Mouse (Mus musculus) forebrain, embryonic 12.5 days (tissue): ENCODE data around the gene Fyn. TPM values are rescaled to one million over a fixed set of nuclear protein-coding genes. Genes with fewer than 3 reads are reported as not detected.

Source experiments
- ATAC-seq: fragments of 200-750 bp; cut with Nextera tagmentation; 2 replicates; pipeline ENCODE4 v1.8.0; 2017; ENCODE audit warnings: moderate TSS enrichment; ENCODE audit not compliant: low FRiP score
- H3K27ac ChIP-seq: fragments of 300-500 bp; sonication (generic); 2 replicates; pipeline ENCODE4 v1.5.1; 2016; ENCODE audit warnings: mild to moderate bottlenecking
- H3K27me3 ChIP-seq: fragments of 300-500 bp; sonication (generic); 2 replicates; pipeline ENCODE4 v1.6.1; 2016; ENCODE audit warnings: mild to moderate bottlenecking
- H3K36me3 ChIP-seq: fragments of 300-500 bp; sonication (generic); replicated peaks from 2 replicates; pipeline ENCODE4 v1.6.1; 2016; ENCODE audit warnings: mild to moderate bottlenecking
- H3K4me1 ChIP-seq: fragments of 300-500 bp; sonication (generic); 2 replicates; pipeline ENCODE4 v1.6.1; 2016
- H3K4me2 ChIP-seq: fragments of 300-500 bp; sonication (generic); 2 replicates; pipeline ENCODE4 v1.6.1; 2016; ENCODE audit warnings: mild to moderate bottlenecking, moderate library complexity
- H3K4me3 ChIP-seq: fragments of 300-500 bp; sonication (generic); replicated peaks from 2 replicates; pipeline ENCODE4 v1.5.1; 2016; ENCODE audit warnings: mild to moderate bottlenecking
- H3K9ac ChIP-seq: fragments of 300-500 bp; sonication (generic); 2 replicates; pipeline ENCODE4 v1.6.1; 2016; ENCODE audit warnings: mild to moderate bottlenecking
- H3K9me3 ChIP-seq: fragments of 300-500 bp; sonication (generic); 2 replicates; pipeline ENCODE4 v1.6.1; 2016
- WGBS: fragments of 180-500 bp; shearing (Covaris S2); methylation state at CpG from one replicate; pipeline ENCODE4 v1.1.7; 2016; 5-methylcytosine and 5-hydroxymethylcytosine counted together
- polyA plus RNA-seq: library from polyadenylated mRNA; unstranded; fragments of >200 nt; fragmentation: Nextera tagmentation; extraction: Ambion mirVana; gene quantifications from 2 replicates; pipeline ENCODE4 v1.2.1, GENCODE M21; 2016

Gene Fyn
- polyA plus RNA-seq, 1 experiment from 2014 or later, result 63.4 TPM

GRCm38 (mm10) chr10:39349781-39350364 lies 18.8 kb upstream of the Fyn start:
- Histone ChIP-seq H3K4me1 (no peaks in the 10 kb centered on the region), H3K27me3 (no peaks in the 10 kb centered on the region), H3K9ac (no peak overlapping the region), H3K27ac (no peak overlapping the region), H3K4me3 (no peak overlapping the region), H3K9me3 (no peaks in the 10 kb centered on the region), H3K4me2 (no peak overlapping the region), H3K36me3 (no peaks in the 10 kb centered on the region)
- ATAC-seq, result no peak
- WGBS, result 94% methylated on average over 14 of the region's 14 CpGs

DNA sequence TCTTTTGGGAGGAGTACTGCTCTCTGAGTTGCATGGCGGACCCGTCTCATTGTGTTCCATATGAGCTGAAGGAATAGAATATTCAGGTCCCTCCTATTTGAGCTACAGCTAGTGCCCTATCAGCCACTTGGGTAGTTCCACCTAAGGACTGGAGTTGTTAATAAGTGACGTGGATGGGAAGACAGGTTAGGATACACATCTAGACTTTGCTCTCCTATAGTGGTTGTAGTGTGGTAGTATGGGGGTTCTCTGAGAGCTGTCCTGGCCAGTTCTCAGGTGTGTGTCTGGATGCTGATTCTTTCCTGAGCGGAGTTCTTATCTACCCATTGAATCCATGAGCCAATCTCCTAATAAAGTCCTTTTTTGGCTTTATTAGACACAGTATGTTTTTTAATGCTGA lies 4.5 kb upstream of the Fyn start:
- no peak overlapping the region for H3K27ac ChIP-seq
- no peak overlapping the region for H3K4me3 ChIP-seq
- no peaks in the 10 kb centered on the region for H3K27me3 ChIP-seq
- no peaks in the 10 kb centered on the region for H3K9me3 ChIP-seq
- no peaks in the 10 kb centered on the region for H3K36me3 ChIP-seq
- H3K4me1 ChIP-seq, result peaks cover 5% of the 10 kb centered on the region
- no peak overlapping the region for H3K9ac ChIP-seq
- H3K4me2 ChIP-seq, result no peak overlapping the region
- ATAC-seq, result no peak
- 91% methylated on average over 4 of the region's 4 CpGs for WGBS

GRCm38 (mm10) chr10:39369502-39369931 lies 862 bp downstream of the Fyn start:
- Histone ChIP-seq H3K9me3 (no peaks in the 10 kb centered on the region), H3K27me3 (no peaks in the 10 kb centered on the region), H3K4me2 (peak overlapping the region; percentile 77), H3K36me3 (no peaks in the 10 kb centered on the region; the same call in 1 of the 2 replicates), H3K4me3 (peak overlapping the region; percentile 96), H3K27ac (peak overlapping the region; percentile 98), H3K4me1 (peaks cover 42% of the 10 kb centered on the region), H3K9ac (peak overlapping the region; percentile 99)
- under 1% methylated on average over 43 of the region's 44 CpGs for WGBS
- ATAC-seq, result peak; percentile 99

DNA sequence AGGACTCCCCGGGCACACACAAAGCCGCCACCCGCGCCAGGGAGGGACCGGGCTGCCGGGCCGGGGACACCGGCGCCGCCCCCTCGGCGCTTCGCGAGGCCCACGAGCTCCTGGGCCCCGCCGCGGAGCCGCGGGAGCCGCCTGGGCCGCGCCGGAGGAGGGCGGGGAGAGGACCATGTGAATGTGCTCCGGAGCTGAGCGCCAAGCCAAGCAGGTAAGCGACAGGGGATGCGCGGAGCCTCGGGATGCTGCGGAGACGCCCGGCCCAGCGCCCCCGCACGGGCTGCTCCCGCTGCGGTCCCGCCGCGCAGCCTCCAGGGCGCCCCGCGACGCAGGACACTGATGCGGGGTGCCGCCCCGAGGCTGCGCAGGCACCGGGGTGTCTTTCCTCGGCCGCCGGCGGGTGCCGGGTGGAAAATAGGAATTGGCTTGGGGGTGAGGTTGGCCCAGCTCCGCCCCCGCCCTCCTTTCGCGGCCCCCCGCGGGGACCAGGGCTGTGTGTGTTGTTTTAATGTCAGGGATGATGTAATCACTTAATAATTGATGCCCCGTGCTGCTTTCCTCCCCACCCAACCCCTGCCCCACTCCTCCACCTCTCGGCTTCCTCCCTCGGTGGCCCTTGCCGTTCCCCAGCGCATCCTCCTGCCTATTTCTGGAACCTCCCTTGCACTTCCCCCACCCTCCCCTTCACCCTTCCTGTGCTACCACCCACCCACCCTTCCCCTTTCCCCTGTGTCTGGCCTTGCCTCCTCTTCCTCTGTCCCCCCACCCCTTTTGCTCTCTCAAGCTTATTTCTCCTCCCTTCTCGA lies 1.5 kb downstream of the Fyn start:
- Histone ChIP-seq H3K27me3 (no peaks in the 10 kb centered on the region), H3K4me3 (peak overlapping the region; percentile 96), H3K9me3 (no peaks in the 10 kb centered on the region), H3K27ac (peak overlapping the region; percentile 98), H3K9ac (peak overlapping the region; percentile 99), H3K36me3 (no peaks in the 10 kb centered on the region; the same call in 1 of the 2 replicates), H3K4me1 (peaks cover 47% of the 10 kb centered on the region), H3K4me2 (peak overlapping the region; percentile 77)
- ATAC-seq, result peak; percentile 67
- WGBS, result under 1% methylated on average over 51 of the region's 68 CpGs

DNA sequence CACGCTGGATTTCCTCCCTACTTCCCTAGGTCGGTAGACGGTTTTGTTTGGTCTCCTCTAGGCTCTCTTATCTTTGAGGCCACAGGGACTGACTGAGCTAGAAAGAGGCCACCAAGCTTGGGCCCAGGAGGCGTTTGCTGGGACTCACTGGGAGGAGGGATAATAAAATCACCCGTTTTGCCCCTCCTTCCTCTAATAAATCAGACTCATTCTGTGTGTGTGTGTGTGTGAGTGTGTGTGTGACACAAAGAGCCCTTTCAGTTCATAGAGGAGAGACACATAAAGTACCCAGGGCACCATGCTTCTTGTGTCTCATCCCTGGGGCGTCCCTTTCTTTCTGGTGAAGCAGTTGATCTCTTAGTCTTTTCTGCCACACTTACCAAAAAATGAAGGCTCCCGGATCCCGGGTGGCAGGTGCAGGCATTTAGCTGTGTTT lies 2.1 kb downstream of the Fyn start:
- H3K9me3 ChIP-seq, result no peaks in the 10 kb centered on the region
- H3K36me3 ChIP-seq, result no peaks in the 10 kb centered on the region; the same call in 1 of the 2 replicates
- WGBS, result 2% methylated on average over 8 of the region's 8 CpGs
- peak overlapping the region; percentile 77 for H3K4me2 ChIP-seq
- H3K4me1 ChIP-seq, result peaks cover 48% of the 10 kb centered on the region
- no peaks in the 10 kb centered on the region for H3K27me3 ChIP-seq
- 0 out of 2 replicates have a peak, but pooled peaks have one; percentile 0 for ATAC-seq
- peak overlapping the region; percentile 96 for H3K4me3 ChIP-seq
- peak overlapping the region; percentile 99 for H3K9ac ChIP-seq
- peak overlapping the region; percentile 98 for H3K27ac ChIP-seq

DNA sequence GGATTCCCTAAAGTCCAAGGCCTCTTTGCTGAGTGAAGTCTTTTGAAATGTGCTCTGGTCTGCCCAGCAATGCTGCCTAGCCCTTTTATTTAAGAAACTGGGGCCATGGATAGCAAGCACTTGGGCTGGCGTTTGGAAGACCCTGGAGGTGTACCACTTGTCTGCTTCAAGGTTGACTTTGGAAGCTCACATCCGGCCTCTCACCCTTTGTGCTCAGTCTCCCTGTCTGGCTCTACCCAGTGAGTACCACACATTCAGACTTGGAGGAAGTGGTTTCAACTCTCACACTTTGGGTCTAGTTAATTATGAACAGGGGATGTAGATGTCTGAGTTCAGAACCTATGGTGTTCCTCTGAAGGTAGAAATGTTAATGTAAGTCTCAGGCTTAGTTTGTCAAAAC lies 2.8 kb downstream of the Fyn start:
- Histone ChIP-seq H3K27ac (peak overlapping the region; percentile 98), H3K27me3 (no peaks in the 10 kb centered on the region), H3K4me3 (peak overlapping the region; percentile 96), H3K4me1 (peaks cover 53% of the 10 kb centered on the region), H3K4me2 (peak overlapping the region; percentile 77), H3K36me3 (no peaks in the 10 kb centered on the region; the same call in 1 of the 2 replicates), H3K9me3 (no peaks in the 10 kb centered on the region), H3K9ac (peak overlapping the region; percentile 99)
- 51% methylated on average over 2 of the region's 2 CpGs for WGBS
- no peak for ATAC-seq

DNA sequence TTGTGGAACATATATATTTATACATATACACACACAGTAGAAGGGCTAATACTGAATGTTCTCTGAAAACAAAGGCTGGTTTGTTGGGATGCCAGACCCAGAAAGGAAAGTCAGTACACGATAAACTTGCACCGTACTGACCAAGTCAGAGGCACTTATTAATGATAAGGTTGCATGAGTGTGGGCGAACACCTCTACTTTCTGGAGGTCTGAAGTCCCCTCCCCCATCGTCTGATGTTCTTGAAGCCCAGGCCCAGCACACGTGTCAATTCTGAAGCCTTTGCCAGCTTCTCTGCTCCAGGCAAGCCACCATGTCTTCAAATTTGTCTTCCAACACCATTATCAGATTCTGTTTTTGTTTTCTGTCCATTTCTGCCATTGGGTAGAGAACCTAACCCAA lies 3.3 kb downstream of the Fyn start:
- Histone ChIP-seq H3K4me3 (peak overlapping the region; percentile 96; the same call in 1 of the 2 replicates), H3K9me3 (no peaks in the 10 kb centered on the region), H3K4me2 (peak overlapping the region; percentile 77), H3K27ac (no peak overlapping the region), H3K36me3 (no peaks in the 10 kb centered on the region; the same call in 1 of the 2 replicates), H3K27me3 (no peaks in the 10 kb centered on the region), H3K4me1 (peaks cover 58% of the 10 kb centered on the region), H3K9ac (no peak overlapping the region)
- 90% methylated on average over 5 of the region's 5 CpGs for WGBS
- ATAC-seq, result no peak

DNA sequence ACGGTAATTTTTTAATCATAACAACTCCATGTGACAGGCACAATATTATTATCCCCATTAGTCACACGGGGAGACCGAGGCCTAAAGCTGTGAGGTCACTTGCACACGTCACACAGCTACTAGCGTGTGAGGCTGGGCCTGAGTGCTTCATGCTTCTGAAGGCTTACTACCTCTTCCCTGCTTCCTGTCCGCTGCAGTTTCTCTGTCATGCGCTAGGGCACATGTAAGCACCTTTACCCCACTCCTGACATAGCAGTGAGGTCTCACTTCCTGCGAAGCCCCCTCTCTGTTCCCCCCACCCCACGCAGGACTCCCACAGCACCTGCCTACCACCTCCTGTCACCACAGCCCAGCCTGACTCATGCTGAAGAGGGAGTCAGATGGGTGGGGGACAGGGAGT lies 8.0 kb downstream of the Fyn start:
- H3K27me3 ChIP-seq, result no peaks in the 10 kb centered on the region
- peaks cover 4% of the 10 kb centered on the region; the same call in 1 of the 2 replicates for H3K36me3 ChIP-seq
- no peak overlapping the region for H3K4me3 ChIP-seq
- WGBS, result 90% methylated on average over 9 of the region's 9 CpGs
- H3K4me1 ChIP-seq, result peaks cover 72% of the 10 kb centered on the region
- H3K27ac ChIP-seq, result no peak overlapping the region
- peak; percentile 16; the same call in 1 of the 2 replicates for ATAC-seq
- H3K4me2 ChIP-seq, result no peak overlapping the region
- H3K9me3 ChIP-seq, result no peaks in the 10 kb centered on the region
- H3K9ac ChIP-seq, result no peak overlapping the region

- H3K36me3 ChIP-seq, result peaks cover 4% of the 10 kb centered on the region; the same call in 1 of the 2 replicates
- 82% methylated on average over 5 of the region's 5 CpGs for WGBS
Observed at GRCm38 (mm10) chr10:39377219-39377618, 8.6 kb downstream of the Fyn start.

GRCm38 (mm10) chr10:39378025-39378603 lies 9.5 kb downstream of the Fyn start:
- H3K27ac ChIP-seq, result no peak overlapping the region
- ATAC-seq, result no peak
- H3K27me3 ChIP-seq, result no peaks in the 10 kb centered on the region
- peaks cover 4% of the 10 kb centered on the region; the same call in 1 of the 2 replicates for H3K36me3 ChIP-seq
- H3K9ac ChIP-seq, result no peak overlapping the region
- H3K4me1 ChIP-seq, result peaks cover 60% of the 10 kb centered on the region
- H3K4me2 ChIP-seq, result no peak overlapping the region
- no peak overlapping the region for H3K4me3 ChIP-seq
- WGBS, result 81% methylated on average over 8 of the region's 8 CpGs
- no peaks in the 10 kb centered on the region for H3K9me3 ChIP-seq

More at GRCm38 (mm10) chr10:39377219-39377618, 8.6 kb downstream of the Fyn start:
- Histone ChIP-seq H3K4me3 (no peak overlapping the region), H3K4me2 (no peak overlapping the region), H3K27ac (no peak overlapping the region), H3K9me3 (no peaks in the 10 kb centered on the region), H3K4me1 (peaks cover 67% of the 10 kb centered on the region), H3K27me3 (no peaks in the 10 kb centered on the region), H3K9ac (no peak overlapping the region)
- no peak for ATAC-seq

GRCm38 (mm10) chr10:39379287-39379686 lies 10.6 kb downstream of the Fyn start:
- H3K4me2 ChIP-seq, result no peak overlapping the region
- no peak for ATAC-seq
- H3K9ac ChIP-seq, result no peak overlapping the region
- 0 out of 2 replicates have a peak overlapping the region, but pooled peaks have one; percentile 8 for H3K27ac ChIP-seq
- no peaks in the 10 kb centered on the region for H3K27me3 ChIP-seq
- WGBS, result 51% methylated on average over 10 of the region's 10 CpGs
- no peaks in the 10 kb centered on the region for H3K9me3 ChIP-seq
- H3K36me3 ChIP-seq, result peaks cover 4% of the 10 kb centered on the region; the same call in 1 of the 2 replicates
- H3K4me1 ChIP-seq, result peaks cover 55% of the 10 kb centered on the region
- H3K4me3 ChIP-seq, result no peak overlapping the region

- Histone ChIP-seq H3K9me3 (no peaks in the 10 kb centered on the region), H3K4me1 (peaks cover 55% of the 10 kb centered on the region), H3K4me3 (no peak overlapping the region), H3K36me3 (peaks cover 4% of the 10 kb centered on the region; the same call in 1 of the 2 replicates), H3K4me2 (no peak overlapping the region), H3K9ac (no peak overlapping the region), H3K27ac (no peak overlapping the region), H3K27me3 (no peaks in the 10 kb centered on the region)
- WGBS, result 33% methylated on average over 5 of the region's 5 CpGs
- ATAC-seq, result no peak
Observed at GRCm38 (mm10) chr10:39379721-39380370, 11.2 kb downstream of the Fyn start.
